Mouse (Mus musculus) erythroblast, embryonic 14.5 days (primary cell): ENCODE data around the gene Rnf150. TPM values are rescaled to one million over a fixed set of nuclear protein-coding genes. Genes with fewer than 3 reads are reported as not detected.

Experiments
- H3K27me3 ChIP-seq: 2 replicates; pipeline ENCODE4 v1.6.1; 2012; ENCODE audit warnings: inconsistent platforms; ENCODE audit not compliant: control insufficient read depth
- H3K36me3 ChIP-seq: 2 replicates; pipeline ENCODE4 v1.6.1; 2012; ENCODE audit warnings: mild to moderate bottlenecking, inconsistent platforms; ENCODE audit not compliant: control insufficient read depth
- H3K4me1 ChIP-seq: 2 replicates; pipeline ENCODE4 v1.6.1; 2012; ENCODE audit warnings: inconsistent platforms; ENCODE audit not compliant: control insufficient read depth
- H3K4me3 ChIP-seq: replicated peaks from 2 replicates; pipeline ENCODE3; 2012; ENCODE audit warnings: moderate library complexity, mild to moderate bottlenecking, inconsistent platforms
- H3K9me3 ChIP-seq: 2 replicates; pipeline ENCODE4 v1.6.1; 2012; ENCODE audit warnings: low read length, inconsistent platforms, mixed read lengths; ENCODE audit not compliant: control insufficient read depth
- GATA1 ChIP-seq: IDR thresholded peaks from 2 replicates; pipeline ENCODE4 v1.6.1; 2012; ENCODE audit warnings: low read length, inconsistent platforms, mixed read lengths
- TAL1 ChIP-seq: IDR thresholded peaks from 3 replicates; pipeline ENCODE4 v1.6.1; 2012; ENCODE audit warnings: low read length, inconsistent platforms, mixed read lengths
- polyA plus RNA-seq: library from polyadenylated mRNA; stranded (reverse); fragments of >175 nt; gene quantifications from 2 replicates; pipeline ENCODE4 v1.2.3, GENCODE M21; 2012

Gene Rnf150
- polyA plus RNA-seq, 1 experiment: not detected

GRCm38 (mm10) chr8:83110177-83110576, 247.0 kb downstream of the Rnf150 start:
- Histone ChIP-seq H3K9me3 (no peaks in the 10 kb centered on the region), H3K36me3 (no peaks in the 10 kb centered on the region), H3K27me3 (no peaks in the 10 kb centered on the region), H3K4me1 (no peaks in the 10 kb centered on the region), H3K4me3 (no peak overlapping the region)
- TF ChIP-seq TAL1 (no peak), GATA1 (no peak)

GRCm38 (mm10) chr8:83135086-83135485, 271.9 kb downstream of the Rnf150 start:
- Histone ChIP-seq H3K36me3 (no peaks in the 10 kb centered on the region), H3K27me3 (no peaks in the 10 kb centered on the region), H3K9me3 (no peaks in the 10 kb centered on the region), H3K4me3 (no peak overlapping the region), H3K4me1 (no peaks in the 10 kb centered on the region)
- no peak for TF ChIP-seq GATA1
- TF ChIP-seq TAL1: no peak

- Histone ChIP-seq H3K27me3 (no peaks in the 10 kb centered on the region), H3K4me3 (no peak overlapping the region), H3K9me3 (no peaks in the 10 kb centered on the region), H3K36me3 (no peaks in the 10 kb centered on the region), H3K4me1 (no peaks in the 10 kb centered on the region)
- TF ChIP-seq TAL1 (no peak), GATA1 (no peak)
Observed at GRCm38 (mm10) chr8:83140068-83140467, 276.9 kb downstream of the Rnf150 start.

- TF ChIP-seq TAL1 (no peak), GATA1 (no peak)
- Histone ChIP-seq H3K4me1 (no peaks in the 10 kb centered on the region), H3K9me3 (no peaks in the 10 kb centered on the region), H3K27me3 (no peaks in the 10 kb centered on the region), H3K36me3 (no peaks in the 10 kb centered on the region), H3K4me3 (no peak overlapping the region)
Observed at GRCm38 (mm10) chr8:83140701-83141111, 277.6 kb downstream of the Rnf150 start.

Other genes starting within 250 kb of the Rnf150 start
- gene Zfp330, start 89.2 kb upstream of the Rnf150 start, polyA plus RNA-seq: 0.26 and 0.91 TPM in 2 replicates